8 mouse cellular contexts compared by ENCODE assay signal in the genomic region with DNA sequence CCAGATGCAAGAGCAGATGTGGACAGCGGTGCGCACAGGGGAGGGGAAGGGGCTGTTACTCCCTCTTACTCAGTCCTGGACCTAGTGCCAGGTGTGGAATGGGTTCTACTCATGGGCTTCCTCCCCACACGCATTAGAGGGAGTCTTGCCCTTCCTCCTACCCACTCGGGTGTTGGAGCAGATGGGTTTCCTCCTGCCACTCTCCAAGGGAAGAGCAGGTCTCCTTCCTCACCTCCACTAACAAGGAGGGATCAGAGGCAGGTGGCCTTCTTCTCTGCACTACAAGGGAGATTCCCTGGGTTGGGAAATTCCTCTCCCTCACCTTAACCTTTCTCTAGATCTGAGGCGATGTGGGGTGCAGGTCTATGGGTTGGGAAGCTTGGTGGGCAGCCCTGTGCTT. TPM values are rescaled to one million over a fixed set of nuclear protein-coding genes. Genes with fewer than 3 reads are reported as not detected.
DNase-seq lines count a peak whose midpoint lies in the region; ATAC-seq and TF ChIP-seq lines count a peak whose summit lies in the region.

No protein-coding gene starts in this region.

- peak overlapping the region; percentile 98 for H3K9ac ChIP-seq in embryonic facial prominence, embryonic 12.5 days
- peak overlapping the region; percentile 97 for H3K9ac ChIP-seq in intestine, embryonic 16.5 days (ENCODE audit: low read depth, low read length)
- H3K9ac ChIP-seq in neural tube, embryonic 14.5 days (replicated peaks; ENCODE audit: low read depth, low read length): peak overlapping the region; percentile 99

- intact Hi-C loops in left cerebral cortex, adult 2 months (cut with DNase I): no loop called here

- H3K4me3 ChIP-seq in left cerebral cortex, adult 2 months: peak overlapping the region; percentile 98
- peak overlapping the region; percentile 97 for H3K4me3 ChIP-seq in embryonic facial prominence, embryonic 12.5 days
- peak overlapping the region; percentile 97 for H3K4me3 ChIP-seq in intestine, embryonic 16.5 days (ENCODE audit: low read length)
- peak overlapping the region; percentile 98 for H3K4me3 ChIP-seq in neural tube, embryonic 14.5 days (ENCODE audit: low read depth, low read length)

- H3K9me3 ChIP-seq in embryonic facial prominence, embryonic 12.5 days: no peaks in the 10 kb centered on the region
- no peaks in the 10 kb centered on the region for H3K9me3 ChIP-seq in intestine, embryonic 16.5 days (ENCODE audit: control insufficient read depth, low read length)
- H3K9me3 ChIP-seq in neural tube, embryonic 14.5 days (ENCODE audit: control insufficient read depth, low read length): no peaks in the 10 kb centered on the region

- TF ChIP-seq CTCF in left cerebral cortex, adult 2 months (IDR thresholded peaks at IDR 0.05): no peak

- peak overlapping the region; percentile 86 for H3K27ac ChIP-seq in left cerebral cortex, adult 2 months
- H3K27ac ChIP-seq in embryonic facial prominence, embryonic 12.5 days: no peak overlapping the region
- H3K27ac ChIP-seq in intestine, embryonic 16.5 days (ENCODE audit: low read length): no peak overlapping the region
- no peak overlapping the region for H3K27ac ChIP-seq in neural tube, embryonic 14.5 days (ENCODE audit: low read depth, low read length)

- no peak for ATAC-seq in embryonic facial prominence, embryonic 12.5 days (ENCODE audit: insufficient number of reproducible peaks, insufficient read depth, low FRiP score, low TSS enrichment)
- no peak for ATAC-seq in intestine, embryonic 16.5 days
- ATAC-seq in neural tube, embryonic 14.5 days (ENCODE audit: low read depth): no peak

- no peaks in the 10 kb centered on the region for H3K36me3 ChIP-seq in embryonic facial prominence, embryonic 12.5 days
- no peaks in the 10 kb centered on the region for H3K36me3 ChIP-seq in intestine, embryonic 16.5 days (ENCODE audit: control insufficient read depth, insufficient read depth, low read length)
- no peaks in the 10 kb centered on the region for H3K36me3 ChIP-seq in neural tube, embryonic 14.5 days (ENCODE audit: control insufficient read depth, insufficient read depth, low read length)

- 10% methylated on average over 5 of the region's 5 CpGs for WGBS in embryonic facial prominence, embryonic 12.5 days
- 11% methylated on average over 4 of the region's 5 CpGs for WGBS in intestine, embryonic 16.5 days
- WGBS in neural tube, embryonic 14.5 days: 11% methylated on average over 4 of the region's 5 CpGs

- H3K4me1 ChIP-seq in embryonic facial prominence, embryonic 12.5 days: peaks cover 16% of the 10 kb centered on the region
- H3K4me1 ChIP-seq in intestine, embryonic 16.5 days (ENCODE audit: control insufficient read depth, insufficient read depth, low read length): peaks cover 35% of the 10 kb centered on the region
- H3K4me1 ChIP-seq in neural tube, embryonic 14.5 days (ENCODE audit: control insufficient read depth, insufficient read depth, low read length): peaks cover 23% of the 10 kb centered on the region

- no peaks in the 10 kb centered on the region for H3K27me3 ChIP-seq in embryonic facial prominence, embryonic 12.5 days
- no peaks in the 10 kb centered on the region for H3K27me3 ChIP-seq in intestine, embryonic 16.5 days (replicated peaks; ENCODE audit: control insufficient read depth, insufficient read depth, low read length)
- no peaks in the 10 kb centered on the region for H3K27me3 ChIP-seq in neural tube, embryonic 14.5 days (ENCODE audit: control insufficient read depth, insufficient read depth, low read length)

- H3K4me2 ChIP-seq in embryonic facial prominence, embryonic 12.5 days (replicated peaks): peak overlapping the region; percentile 97
- H3K4me2 ChIP-seq in intestine, embryonic 16.5 days (ENCODE audit: low read depth, low read length): peak overlapping the region; percentile 92
- peak overlapping the region; percentile 98 for H3K4me2 ChIP-seq in neural tube, embryonic 14.5 days (ENCODE audit: low read depth, low read length)

- DNase-seq in left cerebral cortex, adult 2 months (ENCODE audit: extremely low spot score in 1 of 2, low spot score in 2 of 2): no peak
- no peak for DNase-seq in left cerebral cortex, adult 11 months (ENCODE audit: low spot score)
- DNase-seq in layer of hippocampus, postnatal 36 days: no peak
- DNase-seq in frontal cortex, postnatal 36 days (ENCODE audit: low spot score in 2 of 2): no peak
- DNase-seq in adrenal gland, postnatal 25 days: no peak

RNA-seq across cellular contexts. Expression of gene Glt1d1, which starts 15.9 kb away (rescaled TPM):
- total RNA-seq in left cerebral cortex, adult 2 months (2021): 10 to 100 TPM; 21.6 to 27.1 TPM
- polyA plus RNA-seq in embryonic facial prominence, embryonic 12.5 days (2016; fragmentation: Nextera tagmentation; extraction: Ambion mirVana): 0.65 and 0.97 TPM in 2 replicates
- polyA plus RNA-seq in intestine, embryonic 16.5 days (2015; fragmentation: Nextera tagmentation; extraction: Ambion mirVana): 0.13 and 0.43 TPM in 2 replicates
- 1.4 and 2.8 TPM in 2 replicates for polyA plus RNA-seq in neural tube, embryonic 14.5 days (2014; fragmentation: Nextera tagmentation; extraction: Ambion mirVana)
- 10 to 100 TPM; 20.6 to 26.7 TPM for total RNA-seq in layer of hippocampus, postnatal 36 days (2021)
- 0.33 and 1.1 TPM in 2 replicates for total RNA-seq in adrenal gland, postnatal 25 days (2021)

RNA-seq across cellular contexts. Expression of gene Slc15a4, which starts 16.5 kb away (rescaled TPM):
- total RNA-seq in left cerebral cortex, adult 2 months (2021): 10 to 100 TPM; 23.6 to 27.8 TPM
- polyA plus RNA-seq in embryonic facial prominence, embryonic 12.5 days (2016; fragmentation: Nextera tagmentation; extraction: Ambion mirVana): 25.8 and 26.1 TPM in 2 replicates
- 15.2 and 19.7 TPM in 2 replicates for polyA plus RNA-seq in intestine, embryonic 16.5 days (2015; fragmentation: Nextera tagmentation; extraction: Ambion mirVana)
- 21.0 and 21.3 TPM in 2 replicates for polyA plus RNA-seq in neural tube, embryonic 14.5 days (2014; fragmentation: Nextera tagmentation; extraction: Ambion mirVana)
- total RNA-seq in layer of hippocampus, postnatal 36 days (2021): 10 to 100 TPM; 30.4 to 35.3 TPM
- 15.6 and 23.6 TPM in 2 replicates for total RNA-seq in adrenal gland, postnatal 25 days (2021)

Comparison
In these comparisons a context has a peak if more than half of its experiments do, and no peak if none do; other contexts are left out.
1. RNA of gene Glt1d1, which starts 15.9 kb away (total RNA-seq): 21.6 to 27.1 TPM in left cerebral cortex, adult 2 months and 20.6 to 26.7 TPM in layer of hippocampus, postnatal 36 days; 0.33 to 1.1 TPM in adrenal gland, postnatal 25 days; every median in the first group is over 10 times any median in the second.
2. Peak in every context shown above with its lines, with median percentiles within 50 percentile points of each other: H3K4me3 ChIP-seq, H3K4me2 ChIP-seq and H3K9ac ChIP-seq.